Mouse (Mus musculus): ENCODE measurements around the gene Bet1l. TPM values are rescaled to one million over a fixed set of nuclear protein-coding genes. Genes with fewer than 3 reads are reported as not detected.

Gene Bet1l
- polyA plus RNA-seq (2017; shearing (Covaris generic)) = 10 to 100 TPM; 41.3 to 51.5 TPM

GRCm38 (mm10) chr7:140857550-140858505 is at the start of gene Bet1l:
TSS of gene Bet1l (minus strand) at chr7:140857577.

GRCm38 (mm10) chr7:140900220-140900619 is 42.8 kb upstream of the Bet1l start, which contains the start of gene Cox8b:
TSS of gene Cox8b (minus strand) at chr7:140900446.

GRCm38 (mm10) chr7:140881696-140882468 is 24.5 kb upstream of the Bet1l start, which contains the start of the genes Psmd13 and Sirt3:
TSS of gene Psmd13 (plus strand) at chr7:140881968.
TSS of gene Sirt3 (minus strand) at chr7:140882309.

GRCm38 (mm10) chr7:140856785-140857549 is 410 bp downstream of the Bet1l start, which contains the start of gene Ric8a:
TSS of gene Ric8a (plus strand) at chr7:140856957.

GRCm38 (mm10) chr7:140855860-140856784 is 1.3 kb downstream of the Bet1l start, which contains the start of gene Gm45785:
TSS of gene Gm45785 (minus strand) at chr7:140856331.

GRCm38 (mm10) chr7:140847755-140848580 is 9.4 kb downstream of the Bet1l start, which contains the start of gene Odf3:
TSS of gene Odf3 (plus strand) at chr7:140847805.

GRCm38 (mm10) chr7:140844905-140845665 is 12.3 kb downstream of the Bet1l start, which contains the start of gene Scgb1c1:
TSS of gene Scgb1c1 (plus strand) at chr7:140845547.

GRCm38 (mm10) chr7:140834968-140835757 is 22.2 kb downstream of the Bet1l start, which contains the start of gene Urah:
TSS of gene Urah (plus strand) at chr7:140835018.

GRCm38 (mm10) chr7:140821653-140822329 is 35.6 kb downstream of the Bet1l start, which contains the start of gene Zfp941:
TSS of gene Zfp941 (minus strand) at chr7:140822178.

Other genes starting within 250 kb of the Bet1l start
- gene Olfr61, start 228.6 kb downstream of the Bet1l start, polyA plus RNA-seq (2017; shearing (Covaris generic)) = not detected
- not detected for gene Olfr53, start 211.1 kb downstream of the Bet1l start, polyA plus RNA-seq (2017; shearing (Covaris generic))
- gene Olfr539, start 197.6 kb downstream of the Bet1l start, polyA plus RNA-seq (2017; shearing (Covaris generic)) = under 1 TPM; 0.08 to 0.70 TPM
- under 1 TPM; 0.04 to 0.20 TPM for gene Olfr45, start 175.6 kb downstream of the Bet1l start, polyA plus RNA-seq (2017; shearing (Covaris generic))
- under 1 TPM in 1 of 2 experiments, not detected in 1; 0.84 TPM for gene Olfr541, start 160.3 kb downstream of the Bet1l start, polyA plus RNA-seq (2017; shearing (Covaris generic))
- gene Cyp2e1, start 93.8 kb downstream of the Bet1l start, polyA plus RNA-seq (2017; shearing (Covaris generic)) = under 1 TPM; 0.10 to 0.18 TPM
- gene Syce1, start 69.7 kb downstream of the Bet1l start, polyA plus RNA-seq (2017; shearing (Covaris generic)) = under 1 TPM in 1 of 2 experiments, not detected in 1; 0.18 TPM
- 1 to 10 TPM in 1 of 2 experiments, under 1 TPM in 1; 0.46 to 1.9 TPM for gene Zfp941, start 35.4 kb downstream of the Bet1l start, polyA plus RNA-seq (2017; shearing (Covaris generic))
- under 1 TPM in 1 of 2 experiments, not detected in 1; 0.58 TPM for gene Urah, start 22.6 kb downstream of the Bet1l start, polyA plus RNA-seq (2017; shearing (Covaris generic))
- not detected for gene Scgb1c1, start 12.0 kb downstream of the Bet1l start, polyA plus RNA-seq (2017; shearing (Covaris generic))
- under 1 TPM in 1 of 2 experiments, not detected in 1; 0.28 TPM for gene Odf3, start 9.8 kb downstream of the Bet1l start, polyA plus RNA-seq (2017; shearing (Covaris generic))
- gene Gm45785, start 1.2 kb downstream of the Bet1l start, polyA plus RNA-seq (2017; shearing (Covaris generic)) = under 1 TPM in 1 of 2 experiments, not detected in 1; 0.54 TPM
- 100 to 1,000 TPM; 114 to 152 TPM for gene Ric8a, start 620 bp downstream of the Bet1l start, polyA plus RNA-seq (2017; shearing (Covaris generic))
- 100 to 1,000 TPM; 186 to 193 TPM for gene Psmd13, start 24.4 kb upstream of the Bet1l start, polyA plus RNA-seq (2017; shearing (Covaris generic))
- 10 to 100 TPM in 1 of 2 experiments, 1 to 10 TPM in 1; 8.7 to 11.6 TPM for gene Sirt3, start 24.7 kb upstream of the Bet1l start, polyA plus RNA-seq (2017; shearing (Covaris generic))
- gene Cox8b, start 42.9 kb upstream of the Bet1l start, polyA plus RNA-seq (2017; shearing (Covaris generic)) = not detected
- gene Nlrp6, start 63.3 kb upstream of the Bet1l start, polyA plus RNA-seq (2017; shearing (Covaris generic)) = under 1 TPM in 1 of 2 experiments, not detected in 1; 0.05 TPM
- 10 to 100 TPM; 24.8 to 37.5 TPM for gene Pgghg, start 83.8 kb upstream of the Bet1l start, polyA plus RNA-seq (2017; shearing (Covaris generic))
- gene Ifitm5, start 92.7 kb upstream of the Bet1l start, polyA plus RNA-seq (2017; shearing (Covaris generic)) = 1 to 10 TPM in 1 of 2 experiments, under 1 TPM in 1; 0.35 to 1.1 TPM
- gene Gm45717, start 98.4 kb upstream of the Bet1l start, polyA plus RNA-seq (2017; shearing (Covaris generic)) = not detected
- gene Ifitm2, start 98.4 kb upstream of the Bet1l start, polyA plus RNA-seq (2017; shearing (Covaris generic)) = 10 to 100 TPM; 37.1 to 96.5 TPM
- gene Ifitm1, start 109.6 kb upstream of the Bet1l start, polyA plus RNA-seq (2017; shearing (Covaris generic)) = 1 to 10 TPM in 1 of 2 experiments, not detected in 1; 1.9 TPM
- 1 to 10 TPM; 3.5 to 8.8 TPM for gene Ifitm3, start 153.2 kb upstream of the Bet1l start, polyA plus RNA-seq (2017; shearing (Covaris generic))
- not detected for gene Ifitm6, start 160.3 kb upstream of the Bet1l start, polyA plus RNA-seq (2017; shearing (Covaris generic))
- not detected for gene Gm17387, start 171.6 kb upstream of the Bet1l start, polyA plus RNA-seq (2017; shearing (Covaris generic))
- 10 to 100 TPM; 18.8 to 19.5 TPM for gene B4galnt4, start 203.5 kb upstream of the Bet1l start, polyA plus RNA-seq (2017; shearing (Covaris generic))
- gene Pkp3, start 220.6 kb upstream of the Bet1l start, polyA plus RNA-seq (2017; shearing (Covaris generic)) = 100 to 1,000 TPM; 253 to 350 TPM
- gene Sigirr, start 243.0 kb upstream of the Bet1l start, polyA plus RNA-seq (2017; shearing (Covaris generic)) = 100 to 1,000 TPM; 207 to 212 TPM